Mouse (Mus musculus) small intestine, adult 2 months (tissue): ENCODE measurements around the gene E330009J07Rik.

ENCODE experiments used
- CTCF ChIP-seq: fragments of 200-500 bp; IDR thresholded peaks from 2 replicates; pipeline ENCODE4 v1.5.1; 2012; ENCODE audit warnings: low read depth, mild to moderate bottlenecking, control low read depth, inconsistent platforms, low read length, moderate library complexity, mixed read lengths; ENCODE audit not compliant: insufficient replicate concordance, insufficient read length; ENCODE audit errors: extremely low read depth
- POLR2A ChIP-seq: fragments of 200-500 bp; IDR thresholded peaks from 2 replicates; pipeline ENCODE4 v1.6.1; 2012; ENCODE audit warnings: low read depth, mild to moderate bottlenecking, control low read depth, inconsistent platforms, low read length, moderate library complexity

DNA sequence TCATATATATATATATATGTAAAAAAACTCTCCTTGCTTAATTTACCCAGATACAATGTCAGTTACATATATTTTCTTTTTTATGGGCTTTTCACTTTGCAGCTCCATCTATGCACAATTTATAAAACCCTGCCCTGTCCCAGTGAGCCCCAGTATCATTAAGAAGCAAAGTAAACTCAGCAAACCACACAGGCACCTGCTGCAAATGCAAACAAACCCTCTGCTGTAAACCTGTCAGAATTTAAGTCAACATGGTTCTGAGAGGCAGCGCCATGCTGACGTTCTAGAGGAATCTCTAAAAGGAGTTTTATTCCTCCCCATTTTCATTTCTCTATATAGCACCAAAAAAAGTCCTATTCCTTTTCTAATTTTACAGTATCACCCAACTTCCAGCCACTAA is 33.9 kb downstream of the E330009J07Rik start:
- TF ChIP-seq POLR2A = no peak
- no peak for TF ChIP-seq CTCF
